Mouse (Mus musculus) frontal cortex, postnatal 10 days (tissue): ENCODE data around the gene Psmd9.

Experiments
- DNase-seq, 2 experiments: peaks; one replicate each; pipeline ENCODE4 v3.0.0; 2022; ENCODE audit warnings: low spot score in 2 of 2, mixed read lengths in 1 of 2

Gene Psmd9

GRCm38 (mm10) chr5:123137044-123137909 lies 31.9 kb upstream of the Psmd9 start:
- DNase-seq: peak in 1 of 2 experiments; percentile 74

GRCm38 (mm10) chr5:123137910-123138229 lies 31.3 kb upstream of the Psmd9 start:
- no peak for DNase-seq

- DNase-seq: no peak
Measured at GRCm38 (mm10) chr5:123138230-123138911, 30.8 kb upstream of the Psmd9 start.

- DNase-seq: peak in 1 of 2 experiments; percentile 83
Measured at GRCm38 (mm10) chr5:123138953-123139721, 30.1 kb upstream of the Psmd9 start.

DNA sequence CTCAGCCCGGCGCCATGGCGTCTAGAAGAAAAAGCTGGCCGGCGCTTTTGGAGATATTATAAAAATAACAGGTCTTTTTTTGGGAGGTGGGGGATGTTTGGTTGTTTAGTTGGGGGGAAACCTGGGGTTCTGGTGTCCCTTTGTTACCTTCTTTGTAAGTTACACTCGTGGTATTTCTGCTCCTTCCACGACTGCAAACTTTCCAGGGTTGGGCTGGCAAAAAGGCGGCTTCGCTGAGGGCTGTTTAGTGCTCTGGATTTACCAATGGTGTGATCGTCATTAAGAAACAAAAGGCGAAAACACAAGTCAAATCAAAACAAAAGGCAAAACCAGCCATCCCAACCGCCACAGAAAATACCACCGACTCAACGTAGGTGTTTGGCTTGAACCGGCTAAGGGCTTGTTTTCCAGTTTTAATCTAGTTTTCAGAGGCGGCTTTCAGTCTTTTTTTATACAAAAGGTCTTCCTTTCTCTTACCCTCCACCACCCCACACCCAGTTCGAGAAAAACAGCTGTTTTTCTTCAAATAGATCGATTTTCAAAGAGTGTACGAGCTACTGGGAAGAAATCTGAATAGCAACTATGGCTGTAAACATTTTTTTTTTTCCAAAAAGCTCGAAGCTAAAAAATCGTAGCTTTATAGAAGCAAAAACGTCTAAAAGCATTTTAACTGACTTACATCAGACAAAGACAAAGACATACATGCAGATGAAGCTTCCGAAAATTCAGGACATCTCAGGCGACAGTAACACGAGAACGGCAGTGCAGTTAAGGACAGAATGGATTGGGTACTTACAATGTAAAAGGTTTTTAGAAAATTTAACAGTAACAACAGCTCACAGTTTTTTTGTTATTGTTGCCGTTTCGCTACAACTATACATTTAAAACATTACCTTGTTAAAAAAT lies 29.2 kb upstream of the Psmd9 start:
- no peak for DNase-seq

DNA sequence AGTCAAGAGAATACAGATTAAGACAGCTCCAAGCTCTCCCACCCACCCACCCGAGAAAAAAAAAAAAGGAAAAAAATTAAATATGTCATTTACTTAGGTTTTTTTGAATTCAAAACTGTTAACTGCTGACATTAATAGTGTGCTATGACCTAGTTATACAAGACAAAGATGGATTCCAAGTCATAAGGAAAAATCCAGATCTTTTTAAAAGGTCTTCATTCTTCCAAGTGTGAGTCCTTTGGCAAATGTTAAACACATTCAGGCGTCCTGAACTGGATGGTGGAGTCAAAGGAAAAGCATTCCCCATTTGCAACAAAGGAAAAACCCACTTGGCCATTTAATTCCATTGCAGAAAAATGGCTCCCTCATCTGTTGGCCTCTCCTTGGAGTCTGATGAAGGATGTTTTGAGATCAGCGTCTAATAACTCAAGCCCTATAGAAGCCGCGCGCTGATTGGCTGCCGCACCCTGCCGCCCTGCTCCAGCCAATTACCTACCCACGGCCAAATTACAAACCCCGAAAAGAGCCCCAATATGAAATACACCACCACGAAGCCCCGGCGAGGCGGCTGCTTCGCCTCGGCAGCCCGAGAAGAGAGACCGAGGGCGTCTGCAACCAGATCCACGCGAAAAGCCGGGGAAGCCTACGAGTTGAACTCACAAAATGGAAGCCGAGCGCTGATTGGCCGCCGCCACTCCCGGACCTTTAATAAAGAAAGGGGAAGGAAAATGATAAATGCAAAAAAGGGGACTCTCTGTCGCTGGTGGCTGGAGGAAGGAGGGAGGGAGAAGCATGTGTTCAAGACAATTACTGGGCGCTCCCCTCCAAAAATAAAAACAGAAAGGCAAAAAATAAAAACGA lies 28.3 kb upstream of the Psmd9 start:
- DNase-seq: peak; percentile 86 to 90

GRCm38 (mm10) chr5:123141555-123142160 lies 27.6 kb upstream of the Psmd9 start:
- DNase-seq: peak in 1 of 2 experiments; percentile 60

DNA sequence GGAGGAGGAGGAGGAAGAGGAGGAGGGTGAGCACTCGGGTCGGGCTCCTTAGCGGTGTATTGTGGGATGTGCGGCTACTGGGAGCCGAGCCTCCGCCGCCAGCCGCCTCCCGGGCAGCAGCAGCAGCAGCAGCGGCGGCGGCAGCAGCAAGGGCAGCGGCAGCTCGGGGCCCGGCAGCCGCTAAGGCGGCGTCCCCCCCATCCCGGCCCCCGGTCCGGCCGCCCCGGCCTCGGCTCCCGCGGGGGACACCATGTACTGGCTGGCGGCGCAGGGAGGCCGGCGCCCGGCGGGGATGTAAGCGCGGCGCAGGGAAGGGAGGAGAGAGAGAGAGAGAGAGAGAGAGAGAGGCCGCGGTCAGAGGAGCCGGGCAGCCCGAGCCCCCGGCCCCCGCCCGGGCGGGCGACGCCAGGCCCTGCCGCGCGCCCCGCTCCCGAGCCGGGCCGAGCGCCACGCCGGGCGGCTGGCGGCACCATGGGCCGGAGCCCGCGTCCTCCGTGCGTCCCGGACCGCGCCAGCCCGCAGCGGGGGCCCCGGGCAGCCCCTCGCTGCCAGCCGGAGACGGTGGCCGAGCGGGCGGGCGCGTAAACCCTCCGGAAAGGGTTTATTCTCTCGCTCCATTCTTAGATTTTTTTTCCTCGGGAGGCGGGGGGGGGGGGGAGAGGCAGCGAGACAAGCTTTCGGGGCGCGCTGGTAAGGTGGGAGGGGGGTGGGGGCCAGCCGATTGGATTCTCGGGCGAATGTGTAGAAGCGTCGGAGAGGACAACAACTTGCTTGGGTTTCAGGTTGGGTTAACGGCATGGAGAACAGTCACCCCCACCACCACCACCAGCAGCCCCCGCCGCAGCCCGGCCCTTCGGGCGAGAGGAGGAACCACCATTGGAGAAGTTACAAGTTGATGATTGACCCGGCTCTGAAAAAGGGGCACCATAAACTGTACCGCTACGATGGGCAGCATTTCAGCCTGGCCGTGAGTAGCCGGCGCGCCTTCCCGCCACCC lies 26.8 kb upstream of the Psmd9 start, which contains the start of gene Setd1b:
Gene Setd1b, plus strand, starts transcription at position 33 of the 997 bp plus-strand sequence.
- DNase-seq: no peak

DNA sequence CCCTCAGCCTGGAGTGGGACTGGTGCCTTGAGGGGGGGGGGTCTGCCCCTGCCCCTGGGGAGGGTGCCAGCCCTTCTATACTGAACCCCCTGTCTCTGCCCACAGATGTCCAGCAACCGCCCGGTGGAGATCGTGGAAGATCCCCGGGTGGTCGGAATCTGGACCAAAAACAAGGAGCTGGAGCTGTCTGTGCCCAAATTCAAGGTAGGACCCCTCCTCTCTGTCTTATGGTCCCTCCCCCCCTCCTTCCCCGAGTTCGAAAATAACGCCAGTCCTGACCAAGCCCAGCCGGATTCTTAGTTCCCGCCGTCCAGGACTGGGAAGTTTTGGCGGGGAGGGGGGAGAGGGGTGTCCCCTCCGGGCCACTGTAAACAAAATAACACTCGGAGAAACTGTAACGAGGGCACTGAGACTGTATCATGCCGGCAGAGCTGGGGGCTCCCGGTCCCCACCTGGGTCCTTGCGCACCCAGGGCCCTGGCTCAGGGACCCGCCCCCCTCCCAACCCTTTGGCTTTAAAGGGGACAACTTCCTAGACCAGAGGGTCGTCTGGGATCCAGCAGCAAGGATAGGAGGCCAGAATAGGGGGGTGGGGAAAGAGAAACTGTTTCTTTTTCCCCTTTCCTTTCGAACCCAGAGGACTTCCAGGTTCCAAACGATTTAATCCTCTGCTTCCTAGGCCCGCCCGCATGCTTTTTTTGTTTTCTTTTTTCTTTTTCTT lies 25.8 kb upstream of the Psmd9 start:
- DNase-seq: no peak

GRCm38 (mm10) chr5:123143971-123144745 lies 25.1 kb upstream of the Psmd9 start:
- no peak for DNase-seq

GRCm38 (mm10) chr5:123144746-123145590 lies 24.2 kb upstream of the Psmd9 start:
- no peak for DNase-seq

DNA sequence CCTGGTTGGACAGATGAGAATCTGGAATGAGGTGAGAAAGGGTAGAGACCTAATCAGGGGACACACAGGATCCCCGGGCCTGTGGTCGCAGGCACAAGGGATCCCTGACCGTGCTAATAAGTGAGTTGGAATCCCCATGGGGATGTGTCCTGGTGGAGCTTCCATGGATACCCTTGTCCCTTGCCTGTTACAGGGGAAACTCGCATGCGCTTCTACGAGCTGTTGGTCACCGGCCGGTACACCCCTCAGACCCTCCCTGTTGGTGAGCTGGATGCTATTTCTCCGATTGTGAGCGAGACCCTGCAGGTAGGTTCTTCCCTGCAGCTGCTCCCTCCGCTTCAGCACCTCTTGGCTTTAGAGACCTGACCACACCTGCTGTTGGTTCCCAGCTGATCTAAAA lies 22.9 kb upstream of the Psmd9 start:
- no peak for DNase-seq

- DNase-seq: no peak
Measured at GRCm38 (mm10) chr5:123147569-123147968, 21.6 kb upstream of the Psmd9 start.

DNA sequence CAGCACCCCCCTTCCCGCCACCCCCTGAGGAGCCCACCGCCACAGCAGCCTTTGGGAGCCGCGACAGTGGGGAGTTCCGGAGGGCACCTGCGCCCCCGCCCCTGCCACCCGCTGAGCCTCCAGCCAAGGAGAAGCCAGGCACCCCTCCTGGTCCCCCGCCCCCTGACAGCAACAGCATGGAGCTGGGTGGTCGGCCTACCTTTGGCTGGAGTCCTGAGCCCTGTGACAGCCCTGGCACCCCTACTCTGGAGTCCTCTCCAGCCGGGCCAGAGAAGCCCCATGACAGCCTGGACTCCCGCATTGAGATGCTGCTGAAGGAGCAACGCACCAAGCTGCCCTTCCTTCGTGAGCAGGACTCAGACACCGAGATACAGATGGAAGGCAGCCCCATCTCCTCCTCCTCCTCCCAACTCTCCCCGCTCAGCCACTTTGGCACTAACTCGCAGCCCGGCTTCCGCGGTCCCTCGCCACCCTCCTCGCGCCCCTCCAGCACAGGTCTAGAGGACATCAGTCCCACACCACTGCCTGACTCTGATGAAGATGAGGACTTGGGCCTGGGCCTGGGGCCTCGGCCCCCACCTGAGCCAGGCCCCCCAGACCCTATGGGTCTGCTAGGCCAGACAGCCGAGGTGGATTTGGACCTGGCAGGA lies 21.0 kb upstream of the Psmd9 start:
- DNase-seq: no peak
